Mouse (Mus musculus): Measurements from ENCODE around the gene Hectd3.
A peak's percentile ranks its signal among the peaks of the same experiment; 100 is the strongest.

The Hectd3 gene

GRCm38 (mm10) chr4:117017738-117018137 is 22.6 kb downstream of the Hectd3 start:
- no peak for DNase-seq

GRCm38 (mm10) chr4:117018327-117018726 is 23.2 kb downstream of the Hectd3 start:
- no peak for DNase-seq

- peak; percentile 95 for DNase-seq
These were observed 24.4 kb downstream of the Hectd3 start, which contains the start of gene Eif2b3 for GRCm38 (mm10) chr4:117019206-117020134. Gene Eif2b3, plus strand, starts transcription at chr4:117019402.

- DNase-seq: no peak
These were observed 28.4 kb downstream of the Hectd3 start for GRCm38 (mm10) chr4:117023469-117023868.

- DNase-seq: no peak
These were observed 36.0 kb downstream of the Hectd3 start for GRCm38 (mm10) chr4:117031105-117031504.

- DNase-seq: no peak
These were observed 45.0 kb downstream of the Hectd3 start for GRCm38 (mm10) chr4:117039925-117040687.

- DNase-seq: no peak
These were observed 45.7 kb downstream of the Hectd3 start for GRCm38 (mm10) chr4:117040791-117041190.

- no peak for DNase-seq
These were observed 46.2 kb downstream of the Hectd3 start for GRCm38 (mm10) chr4:117041283-117041721.

GRCm38 (mm10) chr4:117048836-117049235 is 53.7 kb downstream of the Hectd3 start:
- no peak for DNase-seq

- DNase-seq: no peak
These were observed 54.4 kb downstream of the Hectd3 start for GRCm38 (mm10) chr4:117049485-117049884.

- no peak for DNase-seq
These were observed 57.5 kb downstream of the Hectd3 start for GRCm38 (mm10) chr4:117052626-117053025.

GRCm38 (mm10) chr4:117053956-117054355 is 58.8 kb downstream of the Hectd3 start:
- no peak for DNase-seq
